Mouse (Mus musculus): Measurements from ENCODE around the gene Tcl1b5. TPM values are rescaled to one million over a fixed set of nuclear protein-coding genes. Genes with fewer than 3 reads are reported as not detected.

Gene Tcl1b5
- 0.23 TPM in 1 of 2 replicates, not detected in the other for polyA plus RNA-seq (2012; ENCODE audit: low replicate concordance)

GRCm38 (mm10) chr12:105176044-105176443, at the start of gene Tcl1b5:
TSS of gene Tcl1b5 (plus strand) at chr12:105176344.

DNA sequence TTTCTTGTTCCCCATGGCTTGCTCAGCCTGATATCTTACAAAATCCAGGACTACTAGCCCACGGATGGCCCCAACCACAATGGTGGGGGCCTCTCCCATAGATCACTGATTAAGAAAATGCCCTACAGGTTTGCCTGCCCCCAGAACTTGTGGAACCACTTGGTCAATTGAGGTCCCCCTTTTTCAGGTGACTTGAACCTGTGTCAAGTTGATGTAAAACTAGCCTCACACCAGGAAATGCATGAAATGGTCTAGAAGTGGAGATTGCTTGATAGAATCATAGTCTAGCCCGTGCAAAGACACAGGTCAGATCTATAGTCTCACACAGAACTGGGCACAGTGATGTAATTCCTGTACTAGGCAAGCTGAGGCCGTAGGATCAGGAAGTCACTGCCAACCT, 30.4 kb upstream of the Tcl1b5 start, which contains the start of gene Tcl1b2:
TSS of gene Tcl1b2 (plus strand) at position 301 of the 400 bp plus-strand sequence.

DNA sequence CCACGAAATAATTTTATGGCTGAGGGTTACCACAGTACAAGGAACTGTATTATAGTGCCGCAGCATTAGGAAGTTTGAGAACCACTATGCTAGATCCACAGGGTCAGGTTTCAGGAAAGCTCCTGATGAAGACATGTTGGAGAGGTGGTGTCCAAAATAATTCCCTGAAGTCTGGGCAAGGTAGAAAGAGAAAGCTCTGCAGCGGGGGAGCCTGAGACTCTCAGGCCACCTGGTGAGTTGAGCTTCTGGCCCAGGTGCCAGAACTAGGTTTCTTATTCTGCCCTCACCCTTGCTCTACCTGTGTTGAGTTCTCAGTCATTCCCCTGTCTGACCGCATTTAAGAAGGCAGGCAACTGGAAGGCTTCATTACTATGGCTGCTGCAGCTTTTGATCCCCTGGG, 16.8 kb upstream of the Tcl1b5 start, which contains the start of gene Tcl1b1:
TSS of gene Tcl1b1 (plus strand) at position 301 of the 400 bp plus-strand sequence.

GRCm38 (mm10) chr12:105190743-105191142, 14.6 kb downstream of the Tcl1b5 start, which contains the start of gene Tcl1b3:
TSS of gene Tcl1b3 (plus strand) at chr12:105191043.

DNA sequence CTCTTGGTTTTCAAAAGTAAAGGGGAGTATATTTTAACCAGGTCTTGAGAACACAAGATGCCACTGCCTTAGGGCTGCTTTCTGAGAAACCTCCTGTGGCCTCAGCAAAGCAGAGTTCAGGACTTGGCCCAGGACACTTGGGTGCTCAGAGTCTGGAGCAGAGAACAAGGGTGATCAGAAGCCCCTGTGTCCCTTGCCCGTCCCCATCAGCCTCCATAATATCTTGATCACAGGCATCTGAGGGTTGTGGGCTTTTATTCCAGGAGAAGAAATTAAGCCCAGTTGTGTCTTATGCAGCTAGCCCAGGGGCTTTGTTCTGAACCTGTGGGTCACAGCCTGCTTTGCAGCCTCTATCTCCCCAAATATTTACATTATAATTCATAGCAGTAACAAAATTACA, 25.5 kb downstream of the Tcl1b5 start, which contains the start of gene Tcl1b4:
TSS of gene Tcl1b4 (plus strand) at position 301 of the 400 bp plus-strand sequence.

GRCm38 (mm10) chr12:105222601-105223319, 46.6 kb downstream of the Tcl1b5 start, which contains the start of gene Tcl1:
TSS of gene Tcl1 (minus strand) at chr12:105222793.

Other genes starting within 250 kb of the Tcl1b5 start
- gene Syne3, start 166.5 kb upstream of the Tcl1b5 start, polyA plus RNA-seq (2012; ENCODE audit: low replicate concordance) = 7.3 and 13.2 TPM in 2 replicates
- 216 and 244 TPM in 2 replicates for gene Glrx5, start 143.7 kb upstream of the Tcl1b5 start, polyA plus RNA-seq (2012; ENCODE audit: low replicate concordance)
- not detected in 2 replicates for gene Tcl1b2, start 30.3 kb upstream of the Tcl1b5 start, polyA plus RNA-seq (2012; ENCODE audit: low replicate concordance)
- not detected in 2 replicates for gene Tcl1b1, start 16.7 kb upstream of the Tcl1b5 start, polyA plus RNA-seq (2012; ENCODE audit: low replicate concordance)
- gene Tcl1b3, start 14.7 kb downstream of the Tcl1b5 start, polyA plus RNA-seq (2012; ENCODE audit: low replicate concordance) = not detected in 2 replicates
- gene Tcl1b4, start 25.6 kb downstream of the Tcl1b5 start, polyA plus RNA-seq (2012; ENCODE audit: low replicate concordance) = not detected in 2 replicates
- not detected in 2 replicates for gene Tcl1, start 46.4 kb downstream of the Tcl1b5 start, polyA plus RNA-seq (2012; ENCODE audit: low replicate concordance)
- gene Tunar, start 157.5 kb downstream of the Tcl1b5 start, polyA plus RNA-seq (2012; ENCODE audit: low replicate concordance) = not detected in 2 replicates